Mouse (Mus musculus): Measurements from ENCODE around the gene Uba7.

DNA sequence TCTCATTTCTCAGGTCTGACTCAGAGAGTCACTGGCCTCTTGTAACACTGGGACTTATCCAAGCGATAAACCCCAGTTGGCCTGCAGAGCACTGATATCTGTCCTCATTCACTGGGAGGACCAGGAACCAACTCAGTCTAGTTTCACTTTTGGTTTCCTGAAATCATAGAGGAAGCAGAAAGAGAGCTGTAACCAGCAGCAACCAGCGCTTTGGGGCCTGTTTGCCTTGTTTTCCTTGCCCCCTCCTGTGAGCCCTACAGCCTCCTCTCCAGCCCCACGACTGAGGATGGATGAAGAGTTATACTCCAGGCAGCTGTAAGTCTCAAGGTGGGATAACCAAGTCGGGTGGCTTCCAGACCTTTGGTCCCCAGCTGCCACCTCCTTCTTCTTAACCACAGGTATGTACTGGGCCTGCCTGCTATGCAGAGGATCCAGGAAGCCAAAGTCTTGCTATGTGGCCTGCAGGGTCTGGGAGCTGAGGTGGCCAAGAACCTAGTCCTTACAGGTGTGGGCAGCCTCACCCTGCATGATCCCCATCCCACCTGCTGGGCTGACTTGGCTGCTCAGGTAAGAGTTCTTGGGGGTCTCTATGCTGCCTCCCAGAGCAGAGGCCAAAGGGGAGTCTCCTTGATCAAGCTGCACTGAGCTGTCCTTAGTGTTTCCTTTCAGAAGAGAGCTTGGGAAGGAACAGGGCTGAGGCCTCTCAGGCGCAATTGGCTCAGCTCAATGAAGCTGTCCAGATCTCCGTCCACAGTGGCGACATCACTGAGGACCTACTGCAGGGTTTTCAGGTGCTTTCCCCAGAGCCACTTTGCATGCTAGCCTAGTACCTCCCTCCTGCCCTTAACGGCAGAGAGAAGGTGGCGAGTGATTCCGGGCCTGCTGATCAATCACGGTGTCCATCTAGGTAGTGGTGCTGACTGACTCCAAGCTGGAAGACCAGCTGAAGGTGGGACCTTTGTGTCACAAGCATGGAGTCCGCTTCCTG lies at the start of gene Uba7:
- TF ChIP-seq CTCF (conservative IDR thresholded peaks at IDR 0.05; ENCODE audit: insufficient read depth, insufficient read length, low read depth, low read length) (no peak), POLR2A (IDR thresholded peaks at IDR 0.05; ENCODE audit: low read depth, low read length) (no peak)

All from kidney, adult 2 months (tissue).